Mouse (Mus musculus) ES-E14 (cell line): Measurements from ENCODE around the gene Cyp2w1. TPM values are rescaled to one million over a fixed set of nuclear protein-coding genes. Genes with fewer than 3 reads are reported as not detected.

Source experiments
- DNase-seq: peaks from one replicate; pipeline ENCODE4 v3.0.0-alpha.2; 2013; ENCODE audit warnings: low read depth, low spot score
- H3K27ac ChIP-seq: 2 replicates; pipeline ENCODE4 v1.5.1; 2012; ENCODE audit warnings: low read depth, mild to moderate bottlenecking, low read length, moderate library complexity, mixed read lengths; ENCODE audit not compliant: poor library complexity, insufficient read depth, severe bottlenecking
- H3K36me3 ChIP-seq: 2 replicates; pipeline ENCODE4 v1.6.1; 2012; ENCODE audit warnings: mild to moderate bottlenecking, low read length, moderate library complexity, mixed read lengths; ENCODE audit not compliant: control insufficient read depth, poor library complexity, insufficient read depth, severe bottlenecking
- H3K4me1 ChIP-seq, 2 experiments: fragments of 150-350 bp in 1 of 2; sonication (generic) in 1 of 2; 2 replicates each; pipeline ENCODE4 v1.6.1; 2012; ENCODE audit warnings: low read length in 2 of 2, mild to moderate bottlenecking in 1 of 2, mixed read lengths in 1 of 2; ENCODE audit not compliant: control insufficient read depth in 2 of 2, insufficient read depth in 2 of 2, poor library complexity in 1 of 2
- H3K4me3 ChIP-seq, 2 experiments: fragments of 150-350 bp in 1 of 2; sonication (generic) in 1 of 2; 2 replicates each; pipeline ENCODE4 v1.5.1; 2012; ENCODE audit warnings: low read length in 2 of 2, low read depth in 1 of 2, mild to moderate bottlenecking in 1 of 2, mixed read lengths in 1 of 2; ENCODE audit not compliant: insufficient read depth in 1 of 2, poor library complexity in 1 of 2, severe bottlenecking in 1 of 2
- H3K9ac ChIP-seq: 2 replicates; pipeline ENCODE4 v1.6.1; 2012; ENCODE audit warnings: low read depth, mild to moderate bottlenecking, low read length, mixed read lengths; ENCODE audit not compliant: poor library complexity, insufficient read depth, severe bottlenecking
- H3K9me3 ChIP-seq: fragments of 150-350 bp; sonication (generic); 2 replicates; pipeline ENCODE4 v1.6.1; 2012; ENCODE audit warnings: low read depth, mild to moderate bottlenecking, low read length; ENCODE audit not compliant: control insufficient read depth, insufficient read depth
- CHD2 ChIP-seq: IDR thresholded peaks from 2 replicates; pipeline ENCODE4 v1.6.1; 2014; ENCODE audit warnings: mild to moderate bottlenecking, low read depth, low read length, inconsistent platforms
- HCFC1 ChIP-seq: IDR thresholded peaks from 2 replicates; pipeline ENCODE4 v1.6.1; 2012; ENCODE audit warnings: low read length, inconsistent platforms, borderline replicate concordance; ENCODE audit not compliant: insufficient read depth
- MAFK ChIP-seq: IDR thresholded peaks from 2 replicates; pipeline ENCODE4 v1.6.1; 2014; ENCODE audit warnings: mild to moderate bottlenecking, low read depth, low read length, inconsistent platforms; ENCODE audit not compliant: insufficient read depth
- ZC3H11A ChIP-seq: IDR thresholded peaks from 2 replicates; pipeline ENCODE4 v1.6.1; 2012; ENCODE audit warnings: low read depth, mild to moderate bottlenecking, inconsistent platforms, low read length, borderline replicate concordance
- ZNF384 ChIP-seq: IDR thresholded peaks from 2 replicates; pipeline ENCODE4 v1.6.1; 2012; ENCODE audit warnings: low read depth, low read length, inconsistent platforms
- in situ Hi-C, 2 experiments: fragments of 600-800 bp; cut with MboI; formaldehyde crosslinking; loops; one replicate each; pipeline ENCODE4 v1.15.1; 2025; ENCODE audit warnings: low sequenced_read_pairs in 2 of 2, inconsistent platforms in 1 of 2; ENCODE audit not compliant: unreplicated experiment in 2 of 2
- total RNA-seq: library from RNA; depleted of rRNA; stranded (reverse); fragments of 300-350 nt; gene quantifications from 2 replicates; pipeline ENCODE4 v1.2.3, GENCODE M21; 2012; rRNA removed

Gene Cyp2w1
- total RNA-seq, 1 experiment: not detected

DNA sequence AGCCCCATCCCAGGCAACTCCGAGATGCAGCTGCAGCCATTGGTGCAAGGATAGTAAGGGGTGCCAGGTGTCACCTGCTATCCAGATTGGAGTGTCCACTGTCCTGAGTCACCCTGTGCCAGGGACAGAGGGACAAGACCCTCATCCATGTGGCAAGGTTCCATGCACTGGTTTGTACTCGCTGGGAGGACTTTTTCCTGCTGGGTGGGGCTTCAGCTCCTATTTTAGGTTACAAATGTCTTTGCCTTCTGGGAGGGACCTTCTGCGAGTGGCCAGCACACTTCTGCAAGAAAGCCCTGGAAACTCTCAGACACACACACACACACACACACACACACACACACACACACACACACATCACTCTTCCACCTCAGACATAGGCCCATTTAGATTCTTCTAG lies 53.5 kb downstream of the Cyp2w1 start:
- H3K9ac ChIP-seq: no peak overlapping the region
- TF ChIP-seq ZNF384 (no peak), ZC3H11A (no peak), MAFK (no peak), HCFC1 (no peak), CHD2 (no peak)
- peaks cover 5% of the 10 kb centered on the region; the same call in 1 of the 2 replicates for H3K36me3 ChIP-seq
- H3K4me3 ChIP-seq: no peak overlapping the region
- H3K27ac ChIP-seq: no peak overlapping the region
- no peaks in the 10 kb centered on the region for H3K9me3 ChIP-seq
- in situ Hi-C loops: no loop called here
- H3K4me1 ChIP-seq: peaks cover 0 to 2% of the 10 kb centered on the region in 2 experiments; a peak in 1 of 4 replicates
- no peak for DNase-seq

Other genes starting within 250 kb of the Cyp2w1 start
- 0.74 and 3.8 TPM in 2 replicates for gene Prkar1b, start 202.6 kb upstream of the Cyp2w1 start, total RNA-seq
- 22.5 and 22.8 TPM in 2 replicates for gene Dnaaf5, start 202.4 kb upstream of the Cyp2w1 start, total RNA-seq
- gene Sun1, start 152.0 kb upstream of the Cyp2w1 start, total RNA-seq: 183 and 289 TPM in 2 replicates
- 140 and 149 TPM in 2 replicates for gene Get4, start 100.3 kb upstream of the Cyp2w1 start, total RNA-seq
- gene Adap1, start 27.0 kb upstream of the Cyp2w1 start, total RNA-seq: 65.0 and 72.4 TPM in 2 replicates
- 19.1 and 26.6 TPM in 2 replicates for gene Cox19, start 1.2 kb upstream of the Cyp2w1 start, total RNA-seq
- 1.1 and 1.3 TPM in 2 replicates for gene Gpr146, start 25.1 kb downstream of the Cyp2w1 start, total RNA-seq
- 0.49 and 1.0 TPM in 2 replicates for gene C130050O18Rik, start 52.7 kb downstream of the Cyp2w1 start, total RNA-seq
- 0.27 and 1.0 TPM in 2 replicates for gene Gper1, start 70.5 kb downstream of the Cyp2w1 start, total RNA-seq
- gene 3110082I17Rik, start 107.9 kb downstream of the Cyp2w1 start, total RNA-seq: 29.5 and 32.6 TPM in 2 replicates
- gene Zfand2a, start 131.9 kb downstream of the Cyp2w1 start, total RNA-seq: 9.6 and 17.4 TPM in 2 replicates
- 0.16 TPM in 1 of 2 replicates, not detected in the other for gene Uncx, start 190.9 kb downstream of the Cyp2w1 start, total RNA-seq